Mouse (Mus musculus) olfactory bulb, adult 2 months (tissue): ENCODE data around the gene Slc35f5.

Source experiments
- CTCF ChIP-seq: fragments of 200-500 bp; IDR thresholded peaks from 2 replicates; pipeline ENCODE4 v1.5.1; 2012; ENCODE audit warnings: low read depth, mild to moderate bottlenecking, low read length, moderate library complexity; ENCODE audit not compliant: insufficient read depth
- POLR2A ChIP-seq: fragments of 200-500 bp; IDR thresholded peaks from 2 replicates; pipeline ENCODE4 v1.6.1; 2012; ENCODE audit warnings: mild to moderate bottlenecking, low read depth, low read length, moderate library complexity; ENCODE audit not compliant: insufficient read depth

- no peak for TF ChIP-seq CTCF
- no peak for TF ChIP-seq POLR2A
These were observed 811 bp downstream of the Slc35f5 start for GRCm38 (mm10) chr1:125561206-125561605.
